In the genomic region with DNA sequence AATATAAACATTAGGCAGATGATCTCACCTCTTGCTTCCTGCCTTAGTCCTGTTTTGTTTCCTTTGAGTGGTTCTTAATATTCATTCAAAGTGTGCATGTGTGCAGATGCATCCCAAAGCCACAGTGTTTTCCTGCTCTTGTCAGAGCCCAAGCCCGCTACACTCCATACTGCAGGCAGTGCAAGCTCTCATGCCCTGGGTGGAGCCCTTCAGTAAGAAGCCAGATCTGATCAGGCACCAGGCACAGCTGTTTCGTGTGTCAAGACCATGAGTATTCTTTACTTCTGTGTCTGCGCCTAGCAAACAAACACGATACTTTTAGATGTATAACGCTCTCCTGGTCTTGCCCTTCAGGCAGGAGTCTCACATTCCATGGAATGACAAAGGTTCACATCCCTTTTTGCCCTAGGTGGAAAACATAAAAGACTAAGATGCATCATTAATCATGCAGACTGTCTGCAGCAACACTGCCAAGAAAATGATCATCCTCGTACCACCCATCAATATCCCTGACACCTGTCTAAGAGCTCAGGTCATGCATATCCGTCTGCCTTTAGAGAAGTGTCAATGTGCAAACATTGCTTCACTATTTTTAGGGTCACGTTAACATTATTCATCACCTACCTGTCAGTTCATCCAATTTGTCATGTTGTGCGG, we compare ENCODE assay signal across 7 mouse cellular contexts.
A peak's percentile ranks its signal among the peaks of the same experiment; 100 is the strongest.
DNase-seq lines count a peak whose midpoint lies in the region; ATAC-seq lines count a peak whose summit lies in the region.

No protein-coding gene starts in this region.

- 0 out of 2 replicates have a peak, but pooled peaks cover 10% of the 10 kb centered on the region for H3K4me1 ChIP-seq in kidney, embryonic 16.5 days (ENCODE audit: insufficient read depth, low read length)
- peaks cover 14% of the 10 kb centered on the region for H3K4me1 ChIP-seq in hindbrain, embryonic 13.5 days (replicated peaks)
- H3K4me1 ChIP-seq in neural tube, embryonic 12.5 days = 0 out of 2 replicates have a peak, but pooled peaks cover 6% of the 10 kb centered on the region

- no peaks in the 10 kb centered on the region for H3K36me3 ChIP-seq in kidney, embryonic 16.5 days (ENCODE audit: insufficient read depth, low read length)
- H3K36me3 ChIP-seq in hindbrain, embryonic 13.5 days = no peaks in the 10 kb centered on the region
- H3K36me3 ChIP-seq in neural tube, embryonic 12.5 days = no peaks in the 10 kb centered on the region

- H3K9me3 ChIP-seq in kidney, embryonic 16.5 days (ENCODE audit: low read length) = no peaks in the 10 kb centered on the region
- no peaks in the 10 kb centered on the region for H3K9me3 ChIP-seq in hindbrain, embryonic 13.5 days
- no peaks in the 10 kb centered on the region for H3K9me3 ChIP-seq in neural tube, embryonic 12.5 days

- no peak for DNase-seq in kidney, adult 11 months
- DNase-seq in heart, adult 18-20 months = peak; percentile 47 to 63
- no peak for DNase-seq in ovary, postnatal 36 days (ENCODE audit: low spot score)
- DNase-seq in layer of hippocampus, adult 9-11 months = no peak

- H3K27me3 ChIP-seq in kidney, embryonic 16.5 days (ENCODE audit: insufficient read depth, low read length) = no peaks in the 10 kb centered on the region
- no peaks in the 10 kb centered on the region for H3K27me3 ChIP-seq in hindbrain, embryonic 13.5 days
- no peaks in the 10 kb centered on the region for H3K27me3 ChIP-seq in neural tube, embryonic 12.5 days (replicated peaks)

- ATAC-seq in kidney, embryonic 16.5 days (ENCODE audit: low FRiP score, low TSS enrichment) = peak; percentile 92
- ATAC-seq in hindbrain, embryonic 13.5 days (ENCODE audit: low FRiP score) = peak; percentile 65; the same call in 1 of the 2 replicates
- peak; percentile 53; the same call in 1 of the 2 replicates for ATAC-seq in neural tube, embryonic 12.5 days (ENCODE audit: low FRiP score, low read depth)

- H3K27ac ChIP-seq in kidney, embryonic 16.5 days (ENCODE audit: low read length) = no peak overlapping the region
- H3K27ac ChIP-seq in hindbrain, embryonic 13.5 days = peak overlapping the region; percentile 67
- no peak overlapping the region for H3K27ac ChIP-seq in neural tube, embryonic 12.5 days

- 21% methylated on average over 9 of the region's 9 CpGs for WGBS in kidney, embryonic 16.5 days
- 42% methylated on average over 9 of the region's 9 CpGs for WGBS in hindbrain, embryonic 13.5 days
- 62% methylated on average over 9 of the region's 9 CpGs for WGBS in neural tube, embryonic 12.5 days

- no peak overlapping the region for H3K9ac ChIP-seq in kidney, embryonic 16.5 days (replicated peaks; ENCODE audit: low read length)
- H3K9ac ChIP-seq in hindbrain, embryonic 13.5 days = no peak overlapping the region
- no peak overlapping the region for H3K9ac ChIP-seq in neural tube, embryonic 12.5 days

- H3K4me3 ChIP-seq in kidney, embryonic 16.5 days (ENCODE audit: low read length) = no peak overlapping the region
- no peak overlapping the region for H3K4me3 ChIP-seq in hindbrain, embryonic 13.5 days
- no peak overlapping the region for H3K4me3 ChIP-seq in neural tube, embryonic 12.5 days

- H3K4me2 ChIP-seq in kidney, embryonic 16.5 days (replicated peaks; ENCODE audit: low read depth, low read length) = no peak overlapping the region
- H3K4me2 ChIP-seq in hindbrain, embryonic 13.5 days = no peak overlapping the region
- no peak overlapping the region for H3K4me2 ChIP-seq in neural tube, embryonic 12.5 days (replicated peaks)

Comparison
In these comparisons a context has a peak if more than half of its experiments do, and no peak if none do; other contexts are left out.
1. DNase-seq: peak in heart, adult 18-20 months (2 of 2); none in kidney, adult 11 months (single experiment), ovary, postnatal 36 days (single experiment) and layer of hippocampus, adult 9-11 months (single experiment).
2. Peak in every context shown above with its lines, with median percentiles within 50 percentile points of each other: ATAC-seq.